Mouse (Mus musculus) ES-Bruce4 (cell line): ENCODE measurements at regions not wholly inside any gene's neighbourhood (a gene's known extent, or its start where the extent isn't known, plus 50 kb on each side); places are given as distances from the start of the nearest gene placed in this dataset.

ENCODE experiments used
- CTCF ChIP-seq: IDR thresholded peaks from one replicate; pipeline ENCODE4 v1.8.1; 2011; ENCODE audit warnings: low read depth, low read length
- EP300 ChIP-seq: IDR thresholded peaks from 2 replicates; pipeline ENCODE4 v1.6.1; 2011; ENCODE audit warnings: low read depth, low read length; ENCODE audit not compliant: insufficient read depth
- POLR2A ChIP-seq: IDR thresholded peaks from one replicate; pipeline ENCODE4 v1.8.1; 2011; ENCODE audit warnings: low read length; ENCODE audit not compliant: insufficient read depth

DNA sequence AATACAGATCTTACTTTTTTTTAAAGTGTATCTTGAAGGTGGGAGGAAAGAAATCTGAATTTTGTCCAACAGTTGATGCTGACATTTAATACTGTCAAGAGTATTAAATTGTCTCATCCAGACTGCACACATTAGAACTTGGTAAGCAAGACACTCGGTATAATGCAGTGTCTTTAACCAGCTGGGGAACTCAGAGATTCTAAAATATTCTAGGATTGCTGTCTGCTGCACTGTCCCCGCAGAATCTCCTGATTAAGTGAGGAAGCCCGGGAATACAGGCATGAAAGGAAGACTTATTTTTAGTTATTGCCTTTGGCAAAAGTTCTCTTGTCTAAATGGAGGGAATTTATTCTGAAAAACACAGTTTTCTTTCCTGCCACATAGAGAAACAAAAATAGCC lies 212.9 kb upstream of the Atp2b1 start:
- TF ChIP-seq CTCF (no peak), POLR2A (no peak), EP300 (no peak)
